Mouse (Mus musculus) cerebellum, adult 2 months (tissue): ENCODE measurements around the gene Aldh1b1.

Experiments used
- CTCF ChIP-seq: fragments of 200-500 bp; IDR thresholded peaks from 2 replicates; pipeline ENCODE4 v1.5.1; 2011; ENCODE audit warnings: low read depth, mild to moderate bottlenecking, control low read depth, low read length, moderate library complexity, borderline replicate concordance; ENCODE audit not compliant: insufficient read depth
- POLR2A ChIP-seq: fragments of 200-500 bp; IDR thresholded peaks from 2 replicates; pipeline ENCODE4 v1.6.1; 2011; ENCODE audit warnings: low read length, control low read depth, borderline replicate concordance; ENCODE audit not compliant: insufficient read depth

DNA sequence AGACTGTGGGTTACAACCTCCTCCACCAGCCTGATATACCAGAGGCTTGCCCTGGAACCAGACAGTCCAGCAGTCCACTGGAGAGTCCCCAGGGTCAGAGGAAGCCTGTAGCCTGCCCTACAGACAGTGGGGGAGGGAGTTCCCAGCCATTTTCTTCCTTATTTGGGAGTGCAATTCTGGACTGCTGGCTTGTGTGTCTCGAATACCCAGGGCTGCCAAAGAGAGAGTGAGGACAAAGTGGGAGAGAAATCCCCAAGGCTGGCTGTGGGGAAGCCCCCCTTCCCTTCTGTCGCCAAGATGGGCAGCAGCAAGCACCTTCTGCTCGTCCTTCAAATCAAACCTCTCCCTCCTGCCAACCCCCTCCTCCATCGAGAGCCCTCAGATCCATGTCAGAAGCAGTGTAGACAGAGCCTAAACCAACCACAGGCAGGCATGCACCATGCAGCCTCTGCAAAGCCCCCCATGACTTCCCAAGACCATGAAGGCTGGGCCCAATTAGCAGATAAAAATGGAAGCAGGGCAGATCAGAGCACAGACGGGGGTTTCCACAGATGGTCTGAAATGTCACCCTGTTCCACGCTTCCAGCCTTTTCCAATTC, 45.5 kb upstream of the Aldh1b1 start:
- TF ChIP-seq CTCF (no peak), POLR2A (no peak)
